Mouse (Mus musculus) ES-Bruce4 (cell line): Measurements from ENCODE around the gene Agpat1. TPM values are rescaled to one million over a fixed set of nuclear protein-coding genes. Genes with fewer than 3 reads are reported as not detected.

ENCODE experiments used
- H3K27ac ChIP-seq: 2 replicates; pipeline ENCODE4 v1.5.1; 2012; ENCODE audit warnings: low read length, inconsistent platforms; ENCODE audit not compliant: insufficient read depth
- H3K27me3 ChIP-seq: 2 replicates; pipeline ENCODE4 v1.6.1; 2012; ENCODE audit warnings: mild to moderate bottlenecking, low read length, inconsistent platforms; ENCODE audit not compliant: control insufficient read depth, poor library complexity, insufficient read depth, severe bottlenecking
- H3K36me3 ChIP-seq: 2 replicates; pipeline ENCODE4 v1.6.1; 2012; ENCODE audit warnings: inconsistent platforms, mild to moderate bottlenecking, low read length, moderate library complexity; ENCODE audit not compliant: control insufficient read depth, poor library complexity, insufficient read depth, severe bottlenecking
- H3K4me1 ChIP-seq: one replicate; pipeline ENCODE4 v1.8.1; 2011; ENCODE audit warnings: low read length; ENCODE audit not compliant: control insufficient read depth, insufficient read depth
- H3K4me3 ChIP-seq: 2 replicates; pipeline ENCODE4 v1.5.1; 2011; ENCODE audit warnings: low read depth, mild to moderate bottlenecking, low read length
- H3K9ac ChIP-seq: 2 replicates; pipeline ENCODE4 v1.6.1; 2012; ENCODE audit warnings: low read depth, mild to moderate bottlenecking, inconsistent platforms; ENCODE audit not compliant: poor library complexity, severe bottlenecking
- H3K9me3 ChIP-seq: replicated peaks from 2 replicates; pipeline ENCODE4 v1.6.1; 2012; ENCODE audit warnings: mild to moderate bottlenecking, low read length, inconsistent platforms; ENCODE audit not compliant: control insufficient read depth, poor library complexity, insufficient read depth, severe bottlenecking
- CTCF ChIP-seq: IDR thresholded peaks from one replicate; pipeline ENCODE4 v1.8.1; 2011; ENCODE audit warnings: low read depth, low read length
- EP300 ChIP-seq: IDR thresholded peaks from 2 replicates; pipeline ENCODE4 v1.6.1; 2011; ENCODE audit warnings: low read depth, low read length; ENCODE audit not compliant: insufficient read depth
- POLR2A ChIP-seq: IDR thresholded peaks from one replicate; pipeline ENCODE4 v1.8.1; 2011; ENCODE audit warnings: low read length; ENCODE audit not compliant: insufficient read depth
- polyA plus RNA-seq: library from polyadenylated mRNA; stranded (reverse); fragments of >200 nt; gene quantifications from 2 replicates; pipeline ENCODE4 v1.2.4, GENCODE M21; 2011; ENCODE audit warnings: low read depth; ENCODE audit not compliant: missing spikeins, insufficient read depth, insufficient read length

Gene Agpat1
- 66.8 and 81.7 TPM in 2 replicates for polyA plus RNA-seq

GRCm38 (mm10) chr17:34604061-34604508, at the start of gene Agpat1:
Agpat1 (plus strand) TSS chr17:34604262.
- peaks cover 3% of the 10 kb centered on the region for H3K4me1 ChIP-seq
- 0 out of 2 replicates have a peak, but pooled peaks cover 4% of the 10 kb centered on the region for H3K36me3 ChIP-seq
- peak within 1 kb of the TSS; percentile 12 for H3K27ac ChIP-seq
- no peaks in the 10 kb centered on the region for H3K9me3 ChIP-seq
- peak within 1 kb of the TSS; percentile 99 for H3K4me3 ChIP-seq
- no peaks in the 10 kb centered on the region for H3K27me3 ChIP-seq
- peak within 1 kb of the TSS; percentile 81 for H3K9ac ChIP-seq
- peak; percentile 72 for TF ChIP-seq POLR2A
- no peak for TF ChIP-seq EP300

- no peak overlapping the region for H3K9ac ChIP-seq
- no peaks in the 10 kb centered on the region for H3K4me1 ChIP-seq
- no peaks in the 10 kb centered on the region for H3K27me3 ChIP-seq
- no peak overlapping the region for H3K4me3 ChIP-seq
- TF ChIP-seq CTCF (peak; percentile 94), EP300 (no peak)
- no peaks in the 10 kb centered on the region for H3K9me3 ChIP-seq
- H3K27ac ChIP-seq = no peak overlapping the region
- no peaks in the 10 kb centered on the region for H3K36me3 ChIP-seq
Measured at GRCm38 (mm10) chr17:34555483-34555882, 48.6 kb upstream of the Agpat1 start.

GRCm38 (mm10) chr17:34556406-34556805, 47.7 kb upstream of the Agpat1 start:
- Histone ChIP-seq H3K36me3 (no peaks in the 10 kb centered on the region), H3K9ac (no peak overlapping the region), H3K27ac (no peak overlapping the region), H3K4me1 (no peaks in the 10 kb centered on the region), H3K27me3 (no peaks in the 10 kb centered on the region), H3K9me3 (no peaks in the 10 kb centered on the region), H3K4me3 (no peak overlapping the region)
- TF ChIP-seq POLR2A = no peak
- no peak for TF ChIP-seq CTCF
- no peak for TF ChIP-seq EP300

GRCm38 (mm10) chr17:34557411-34557810, 46.7 kb upstream of the Agpat1 start:
- Histone ChIP-seq H3K27ac (no peak overlapping the region), H3K36me3 (no peaks in the 10 kb centered on the region), H3K4me1 (no peaks in the 10 kb centered on the region), H3K9ac (no peak overlapping the region), H3K4me3 (no peak overlapping the region), H3K9me3 (no peaks in the 10 kb centered on the region), H3K27me3 (no peaks in the 10 kb centered on the region)
- TF ChIP-seq EP300 (no peak), POLR2A (no peak), CTCF (no peak)

GRCm38 (mm10) chr17:34559116-34559515, 44.9 kb upstream of the Agpat1 start:
- H3K9ac ChIP-seq = no peak overlapping the region
- H3K4me3 ChIP-seq = no peak overlapping the region
- no peaks in the 10 kb centered on the region for H3K36me3 ChIP-seq
- no peak overlapping the region for H3K27ac ChIP-seq
- H3K4me1 ChIP-seq = peaks cover under 1% of the 10 kb centered on the region
- no peaks in the 10 kb centered on the region for H3K27me3 ChIP-seq
- no peak for TF ChIP-seq EP300
- no peak for TF ChIP-seq POLR2A
- TF ChIP-seq CTCF = no peak
- no peaks in the 10 kb centered on the region for H3K9me3 ChIP-seq

GRCm38 (mm10) chr17:34559895-34560294, 44.2 kb upstream of the Agpat1 start:
- H3K9me3 ChIP-seq = no peaks in the 10 kb centered on the region
- H3K27ac ChIP-seq = no peak overlapping the region
- TF ChIP-seq CTCF = peak; percentile 59
- no peak for TF ChIP-seq POLR2A
- TF ChIP-seq EP300 = no peak
- H3K4me1 ChIP-seq = peaks cover 5% of the 10 kb centered on the region
- H3K9ac ChIP-seq = no peak overlapping the region
- H3K4me3 ChIP-seq = 0 out of 2 replicates have a peak overlapping the region, but pooled peaks have one; percentile 18
- H3K36me3 ChIP-seq = no peaks in the 10 kb centered on the region
- H3K27me3 ChIP-seq = no peaks in the 10 kb centered on the region

GRCm38 (mm10) chr17:34560438-34560837, 43.6 kb upstream of the Agpat1 start:
- no peak overlapping the region for H3K27ac ChIP-seq

More at GRCm38 (mm10) chr17:34560438-34560837, 43.6 kb upstream of the Agpat1 start:
- H3K9ac ChIP-seq = no peak overlapping the region
- peak; percentile 39 for TF ChIP-seq CTCF
- TF ChIP-seq POLR2A = no peak
- H3K4me1 ChIP-seq = peaks cover 6% of the 10 kb centered on the region
- H3K27me3 ChIP-seq = no peaks in the 10 kb centered on the region
- no peak overlapping the region for H3K4me3 ChIP-seq
- H3K36me3 ChIP-seq = no peaks in the 10 kb centered on the region
- no peaks in the 10 kb centered on the region for H3K9me3 ChIP-seq
